Comparison of ENCODE assay signal across 9 mouse cellular contexts in the genomic region with DNA sequence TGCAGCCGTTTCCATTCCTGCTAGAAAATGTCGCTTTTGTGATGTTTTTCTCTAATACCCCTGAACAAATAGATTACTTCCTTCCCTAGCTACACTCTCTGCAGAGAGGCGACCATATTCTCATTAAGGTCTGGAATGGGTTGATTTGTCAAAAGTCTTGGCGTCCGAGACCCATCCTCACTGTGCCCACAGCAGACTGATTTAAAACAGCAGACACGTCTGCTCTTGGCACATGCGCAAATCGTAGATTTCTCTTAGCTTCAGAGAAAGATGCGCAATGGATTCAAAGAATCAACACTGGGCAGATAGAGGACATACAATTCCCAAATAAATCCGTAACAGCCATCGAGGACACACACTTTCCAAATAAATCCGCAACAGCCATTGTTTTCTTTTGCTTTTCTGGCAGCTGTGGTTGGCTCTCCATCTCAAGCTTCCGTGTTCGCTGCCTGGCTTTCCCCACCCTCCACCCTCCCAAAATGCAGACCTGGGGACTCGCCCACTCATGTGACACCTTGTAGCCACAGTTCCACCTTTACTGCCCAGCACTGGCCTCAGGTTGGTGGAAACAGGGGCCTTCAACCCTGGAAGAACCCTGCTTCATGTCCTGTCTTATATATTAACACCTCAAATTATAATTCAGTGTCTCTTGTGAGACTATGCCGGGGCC. TPM values are rescaled to one million over a fixed set of nuclear protein-coding genes. Genes with fewer than 3 reads are reported as not detected.
DNase-seq lines count a peak whose midpoint lies in the region; ATAC-seq and TF ChIP-seq lines count a peak whose summit lies in the region.
"Had no signal": no experiment of that assay in that cellular context is flagged by ENCODE, and none has a peak within 500 bp of the region (broad histone marks: within the 10 kb centered on the region; RNA-seq: fewer than 3 reads in every experiment).

No protein-coding gene starts in this region.

- ATAC-seq in forebrain, embryonic 15.5 days (replicated peaks) = peak; percentile 21; the same call in 1 of the 2 replicates
- no peak for ATAC-seq in forebrain, embryonic 12.5 days (ENCODE audit: low FRiP score)
- no peak for ATAC-seq in limb, embryonic 12.5 days (ENCODE audit: insufficient number of reproducible peaks, insufficient read depth, low FRiP score, low TSS enrichment, low read depth)
- ATAC-seq in hindbrain, postnatal 0 days = peak; percentile 67

- H3K4me2 ChIP-seq in forebrain, embryonic 15.5 days (replicated peaks) = no peak overlapping the region
- H3K4me2 ChIP-seq in forebrain, embryonic 12.5 days = no peak overlapping the region; the same call in 1 of the 2 replicates
- peak overlapping the region; percentile 48 for H3K4me2 ChIP-seq in limb, embryonic 12.5 days
- peak overlapping the region; percentile 38 for H3K4me2 ChIP-seq in hindbrain, postnatal 0 days (ENCODE audit: low read depth, low read length)

- TF ChIP-seq CTCF in hindbrain, postnatal 0 days (IDR thresholded peaks at IDR 0.05; ENCODE audit: low read depth) = no peak
- TF ChIP-seq CTCF in olfactory bulb, adult 2 months (IDR thresholded peaks at IDR 0.05; ENCODE audit: insufficient read depth, low read depth, low read length) = no peak

- H3K4me3 ChIP-seq in forebrain, embryonic 15.5 days = no peak overlapping the region
- no peak overlapping the region for H3K4me3 ChIP-seq in forebrain, embryonic 12.5 days (replicated peaks)
- no peak overlapping the region for H3K4me3 ChIP-seq in limb, embryonic 12.5 days (replicated peaks)
- no peak overlapping the region for H3K4me3 ChIP-seq in limb, embryonic 10.5 days
- no peak overlapping the region for H3K4me3 ChIP-seq in hindbrain, postnatal 0 days (ENCODE audit: low read length)
- H3K4me3 ChIP-seq in olfactory bulb, adult 2 months (ENCODE audit: insufficient read depth, low read depth, low read length) = no peak overlapping the region
- H3K4me3 ChIP-seq: heart, embryonic 15.5 days had no signal

- 65% methylated on average over 16 of the region's 16 CpGs for whole genome bisulfite sequencing in forebrain, embryonic 15.5 days
- 82% methylated on average over 16 of the region's 16 CpGs for WGBS in forebrain, embryonic 12.5 days
- WGBS in limb, embryonic 12.5 days = 70% methylated on average over 16 of the region's 16 CpGs
- WGBS in limb, embryonic 10.5 days = 77% methylated on average over 16 of the region's 16 CpGs
- 53% methylated on average over 16 of the region's 16 CpGs for WGBS in hindbrain, postnatal 0 days
- WGBS in olfactory bulb, adult 2 months = 58% methylated on average over 16 of the region's 16 CpGs

- H3K27ac ChIP-seq in forebrain, embryonic 15.5 days (replicated peaks) = peak overlapping the region; percentile 67
- H3K27ac ChIP-seq in forebrain, embryonic 12.5 days = no peak overlapping the region
- peak overlapping the region; percentile 41; the same call in 1 of the 2 replicates for H3K27ac ChIP-seq in limb, embryonic 12.5 days
- no peak overlapping the region for H3K27ac ChIP-seq in limb, embryonic 10.5 days
- peak overlapping the region; percentile 72 for H3K27ac ChIP-seq in hindbrain, postnatal 0 days
- H3K27ac ChIP-seq in olfactory bulb, adult 2 months (ENCODE audit: insufficient read depth, low read depth, low read length) = peak overlapping the region; percentile 73; the same call in 1 of the 2 replicates

- no peaks in the 10 kb centered on the region for H3K9me3 ChIP-seq in forebrain, embryonic 15.5 days
- H3K9me3 ChIP-seq in forebrain, embryonic 12.5 days = no peaks in the 10 kb centered on the region
- no peaks in the 10 kb centered on the region for H3K9me3 ChIP-seq in limb, embryonic 12.5 days
- no peaks in the 10 kb centered on the region for H3K9me3 ChIP-seq in limb, embryonic 10.5 days (replicated peaks)
- H3K9me3 ChIP-seq in hindbrain, postnatal 0 days (ENCODE audit: low read length) = no peaks in the 10 kb centered on the region
- H3K9me3 ChIP-seq: heart, embryonic 15.5 days had no signal

- TF ChIP-seq POLR2A in olfactory bulb, adult 2 months (IDR thresholded peaks at IDR 0.05; ENCODE audit: insufficient read depth, low read depth, low read length) = no peak

- H3K4me1 ChIP-seq in forebrain, embryonic 15.5 days = peaks cover 22% of the 10 kb centered on the region
- peaks cover 18% of the 10 kb centered on the region for H3K4me1 ChIP-seq in forebrain, embryonic 12.5 days
- peaks cover 27% of the 10 kb centered on the region for H3K4me1 ChIP-seq in limb, embryonic 12.5 days (replicated peaks)
- H3K4me1 ChIP-seq in limb, embryonic 10.5 days = peaks cover 21% of the 10 kb centered on the region
- H3K4me1 ChIP-seq in hindbrain, postnatal 0 days (ENCODE audit: insufficient read depth, low read length) = peaks cover 23% of the 10 kb centered on the region
- H3K4me1 ChIP-seq in olfactory bulb, adult 2 months (ENCODE audit: control insufficient read depth, insufficient read depth, low read length) = peaks cover 9% of the 10 kb centered on the region

- no peaks in the 10 kb centered on the region for H3K27me3 ChIP-seq in forebrain, embryonic 15.5 days
- H3K27me3 ChIP-seq in forebrain, embryonic 12.5 days = 0 out of 2 replicates have a peak, but pooled peaks cover 3% of the 10 kb centered on the region
- H3K27me3 ChIP-seq in limb, embryonic 12.5 days = no peaks in the 10 kb centered on the region
- H3K27me3 ChIP-seq in limb, embryonic 10.5 days (ENCODE audit: low read depth, poor library complexity, severe bottlenecking) = no peaks in the 10 kb centered on the region
- no peaks in the 10 kb centered on the region for H3K27me3 ChIP-seq in hindbrain, postnatal 0 days (ENCODE audit: insufficient read depth, low read length)
- H3K27me3 ChIP-seq: heart, embryonic 15.5 days had no signal

- no peak for DNase-seq in limb, embryonic 10.5 days (ENCODE audit: low spot score)
- peak; percentile 66 for DNase-seq in hindbrain, postnatal 0 days (ENCODE audit: low spot score)
- no peak for DNase-seq in thymus, postnatal 14 days
- no peak for DNase-seq in gastrocnemius, adult 8-10 months (ENCODE audit: low spot score in 2 of 2)

- H3K9ac ChIP-seq in forebrain, embryonic 15.5 days (replicated peaks) = no peak overlapping the region
- H3K9ac ChIP-seq in forebrain, embryonic 12.5 days = no peak overlapping the region
- H3K9ac ChIP-seq in limb, embryonic 12.5 days (replicated peaks) = no peak overlapping the region; the same call in 1 of the 2 replicates
- no peak overlapping the region for H3K9ac ChIP-seq in hindbrain, postnatal 0 days (replicated peaks; ENCODE audit: low read length)
- H3K9ac ChIP-seq: heart, embryonic 15.5 days had no signal

- no peaks in the 10 kb centered on the region for H3K36me3 ChIP-seq in forebrain, embryonic 15.5 days
- H3K36me3 ChIP-seq in forebrain, embryonic 12.5 days (replicated peaks) = no peaks in the 10 kb centered on the region
- no peaks in the 10 kb centered on the region for H3K36me3 ChIP-seq in limb, embryonic 12.5 days
- no peaks in the 10 kb centered on the region for H3K36me3 ChIP-seq in limb, embryonic 10.5 days
- no peaks in the 10 kb centered on the region for H3K36me3 ChIP-seq in hindbrain, postnatal 0 days (ENCODE audit: insufficient read depth, low read length)
- H3K36me3 ChIP-seq: heart, embryonic 15.5 days had no signal

RNA-seq across cellular contexts. Expression of gene Sgk1, which starts 42.2 kb away (rescaled TPM):
- 27.1 and 28.7 TPM in 2 replicates for polyA plus RNA-seq in forebrain, embryonic 15.5 days (2015; fragmentation: Nextera tagmentation; extraction: Ambion mirVana)
- 22.7 and 23.7 TPM in 2 replicates for polyA plus RNA-seq in forebrain, embryonic 12.5 days (2016; fragmentation: Nextera tagmentation; extraction: Ambion mirVana)
- polyA plus RNA-seq in limb, embryonic 12.5 days (2016; fragmentation: Nextera tagmentation; extraction: Ambion mirVana) = 44.2 and 50.1 TPM in 2 replicates
- polyA plus RNA-seq in limb, embryonic 10.5 days (2016; fragmentation: Nextera tagmentation; extraction: Ambion mirVana) = 8.6 and 13.0 TPM in 2 replicates
- 71.8 and 75.1 TPM in 2 replicates for total RNA-seq in hindbrain, postnatal 0 days (2014; rRNA removed)
- polyA plus RNA-seq in hindbrain, postnatal 0 days (2015; fragmentation: Nextera tagmentation; extraction: Ambion mirVana) = 57.1 and 57.5 TPM in 2 replicates
- polyA plus RNA-seq in olfactory bulb, adult 2 months (2012; ENCODE audit: insufficient read depth, insufficient read length, low replicate concordance, missing spikeins) = not detected in 2 replicates
- 100 to 1,000 TPM; 176 to 239 (median 185) TPM for total RNA-seq in gastrocnemius, adult 8-10 months (2022)

Comparison
In these comparisons a context has a peak if more than half of its experiments do, and no peak if none do; other contexts are left out.
1. ATAC-seq: peak in forebrain, embryonic 15.5 days (single experiment) and hindbrain, postnatal 0 days (single experiment); none in forebrain, embryonic 12.5 days (single experiment) and limb, embryonic 12.5 days (single experiment).
2. H3K27ac ChIP-seq: peak in forebrain, embryonic 15.5 days (single experiment), limb, embryonic 12.5 days (single experiment), hindbrain, postnatal 0 days (single experiment) and olfactory bulb, adult 2 months (single experiment); none in forebrain, embryonic 12.5 days (single experiment) and limb, embryonic 10.5 days (single experiment).
3. H3K4me2 ChIP-seq: peak in limb, embryonic 12.5 days (single experiment) and hindbrain, postnatal 0 days (single experiment); none in forebrain, embryonic 15.5 days (single experiment) and forebrain, embryonic 12.5 days (single experiment).